Mouse (Mus musculus) forelimb bud, embryonic 11.5 days (tissue): ENCODE results near the gene RPS10-NUDT3.
A peak's percentile ranks its signal among the peaks of the same experiment; 100 is the strongest.

Experiments used
- DNase-seq: peaks from one replicate; pipeline ENCODE4 v3.0.0-alpha.2; 2012; ENCODE audit warnings: low read depth, low spot score

RPS10-NUDT3 gene

GRCm38 (mm10) chr17:27634871-27635574 lies at the start of gene RPS10-NUDT3:
TSS of gene RPS10-NUDT3 (minus strand) at chr17:27635222.
- DNase-seq, result peak; percentile 94

- DNase-seq, result no peak
Observed at GRCm38 (mm10) chr17:27678924-27679813, 44.1 kb upstream of the RPS10-NUDT3 start.

GRCm38 (mm10) chr17:27677756-27678155 lies 42.7 kb upstream of the RPS10-NUDT3 start:
- no peak for DNase-seq

DNA sequence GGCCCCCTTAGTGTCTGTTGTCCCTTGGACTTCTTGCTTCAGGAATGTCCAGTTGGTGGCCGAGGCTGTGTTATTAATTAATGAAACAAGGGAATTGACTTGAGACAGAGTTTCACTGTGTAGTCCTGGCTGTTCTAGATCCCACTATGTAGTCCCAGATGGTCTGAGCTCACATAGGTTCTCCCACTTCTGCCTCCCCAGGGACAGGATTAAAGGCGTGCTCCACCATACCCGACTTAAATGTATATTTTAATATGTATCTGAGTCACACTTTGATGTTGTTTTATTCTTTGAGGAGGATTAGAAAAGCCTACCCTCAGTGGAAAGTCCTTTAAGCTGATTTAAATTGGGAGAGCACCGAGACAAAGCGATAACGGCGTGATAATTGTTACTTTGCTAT lies 41.2 kb upstream of the RPS10-NUDT3 start:
- no peak for DNase-seq

GRCm38 (mm10) chr17:27675453-27675852 lies 40.4 kb upstream of the RPS10-NUDT3 start:
- DNase-seq, result no peak

- no peak for DNase-seq
Observed at GRCm38 (mm10) chr17:27673945-27674344, 38.9 kb upstream of the RPS10-NUDT3 start.

- DNase-seq, result no peak
Observed at GRCm38 (mm10) chr17:27671720-27672119, 36.7 kb upstream of the RPS10-NUDT3 start.

DNA sequence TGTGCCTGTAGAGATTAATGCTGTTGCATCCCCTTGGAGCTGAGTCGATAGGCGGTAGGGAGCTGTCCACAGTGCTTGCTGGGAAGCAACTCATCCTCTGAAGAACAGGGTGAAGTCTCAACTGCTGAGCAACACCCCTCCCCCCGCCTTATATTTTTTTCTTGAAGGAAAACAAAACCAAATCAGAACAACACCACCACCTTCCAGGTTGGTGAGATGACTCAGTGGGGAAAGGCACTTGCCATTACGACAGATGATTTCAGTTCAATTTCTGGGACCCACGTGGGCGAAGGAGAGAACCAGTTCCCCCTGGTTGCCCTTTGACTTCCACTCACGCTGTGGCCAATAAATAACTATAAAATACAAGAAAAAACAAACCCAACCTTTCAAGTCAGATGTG lies 23.7 kb upstream of the RPS10-NUDT3 start:
- no peak for DNase-seq

- DNase-seq, result no peak
Observed at GRCm38 (mm10) chr17:27657123-27657522, 22.1 kb upstream of the RPS10-NUDT3 start.

- no peak for DNase-seq
Observed at GRCm38 (mm10) chr17:27656414-27656813, 21.4 kb upstream of the RPS10-NUDT3 start.

GRCm38 (mm10) chr17:27656011-27656399 lies 21.0 kb upstream of the RPS10-NUDT3 start:
- DNase-seq, result peak; percentile 60

DNA sequence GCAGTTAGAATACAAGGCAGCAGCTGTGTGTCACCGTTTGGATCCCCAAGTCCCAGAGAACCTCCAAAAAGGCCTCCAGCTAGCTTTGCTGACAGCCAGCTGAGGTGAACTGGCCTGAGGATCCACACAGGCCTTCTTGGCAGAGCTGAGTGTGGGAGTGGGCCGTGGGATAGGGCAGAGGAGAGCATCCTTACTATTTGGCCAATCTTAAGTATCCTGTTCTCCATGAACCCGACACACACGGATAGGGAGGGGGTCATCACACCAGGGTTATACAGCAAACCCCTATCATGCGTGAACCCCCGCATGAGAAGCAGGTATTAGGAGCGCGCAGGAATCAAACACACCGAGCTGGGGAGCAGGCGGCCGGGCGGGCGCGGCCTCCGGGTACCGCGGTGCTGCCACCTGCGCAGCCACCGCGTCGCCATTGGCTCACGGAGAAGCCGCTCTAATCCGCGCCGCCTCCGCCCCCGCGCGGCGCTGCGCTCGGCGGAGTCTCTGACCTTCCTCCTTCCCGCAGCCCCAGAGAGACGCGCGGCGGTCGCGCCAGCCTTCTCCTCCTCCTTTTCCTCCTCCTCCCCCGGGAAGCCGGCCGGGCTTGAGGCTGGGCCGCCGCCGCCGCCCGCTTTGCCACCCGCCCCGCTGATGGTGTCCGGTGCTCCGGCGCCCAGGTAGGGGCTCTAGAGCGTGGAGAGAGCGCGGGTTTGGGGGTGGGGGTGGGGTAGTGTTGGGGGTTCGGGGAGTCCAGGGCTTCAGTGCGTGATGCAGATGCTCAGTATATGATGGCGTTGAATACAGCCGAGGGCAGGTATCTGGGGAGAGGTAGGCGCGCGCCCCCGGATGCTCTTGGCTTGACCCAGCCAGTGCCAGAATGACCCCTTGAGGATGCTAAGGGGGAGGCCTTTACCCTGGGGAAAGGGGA lies 20.3 kb upstream of the RPS10-NUDT3 start, which contains the start of gene Pacsin1:
Gene Pacsin1, plus strand, starts transcription at position 421 of the 922 bp plus-strand sequence.
- DNase-seq, result peak; percentile 46

GRCm38 (mm10) chr17:27653253-27653959 lies 18.4 kb upstream of the RPS10-NUDT3 start:
- DNase-seq, result no peak

DNA sequence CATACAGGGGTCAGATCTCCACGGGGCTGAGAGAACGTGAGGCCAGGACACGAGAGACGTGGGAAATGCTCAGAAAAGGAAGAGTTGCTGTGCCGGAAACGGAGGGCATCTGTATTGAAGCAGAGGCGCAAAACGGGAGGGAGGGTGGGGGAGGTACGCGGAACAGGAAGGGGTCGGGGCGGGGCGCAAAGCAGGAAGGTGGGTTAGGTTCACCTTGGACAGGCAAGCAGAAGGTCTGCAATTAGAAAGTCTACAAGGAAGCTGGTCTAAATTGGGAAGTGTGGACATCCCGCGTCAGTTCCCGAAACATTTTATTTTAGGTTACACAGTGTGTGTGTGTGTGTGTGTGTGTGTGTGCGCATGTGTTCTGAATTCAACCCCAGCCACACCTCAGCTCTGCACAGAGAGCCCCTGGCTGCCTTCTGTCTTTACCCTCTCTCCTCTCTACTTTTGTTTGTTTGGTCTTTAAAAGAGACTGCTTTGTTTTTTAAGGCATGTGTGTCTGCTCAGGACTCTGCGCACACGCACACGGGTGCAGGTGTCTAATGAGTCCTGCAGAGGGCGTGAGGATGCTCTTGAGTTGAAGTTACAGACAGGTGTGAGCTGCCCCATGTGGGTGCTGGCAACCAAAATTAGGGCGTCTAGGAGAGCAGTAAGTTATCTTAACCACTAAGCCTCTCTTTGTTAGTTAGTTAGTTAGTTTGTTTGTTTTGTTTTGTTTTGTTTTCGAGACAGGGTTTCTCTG lies 17.2 kb upstream of the RPS10-NUDT3 start:
- no peak for DNase-seq

GRCm38 (mm10) chr17:27650586-27650985 lies 15.6 kb upstream of the RPS10-NUDT3 start:
- DNase-seq, result no peak

DNA sequence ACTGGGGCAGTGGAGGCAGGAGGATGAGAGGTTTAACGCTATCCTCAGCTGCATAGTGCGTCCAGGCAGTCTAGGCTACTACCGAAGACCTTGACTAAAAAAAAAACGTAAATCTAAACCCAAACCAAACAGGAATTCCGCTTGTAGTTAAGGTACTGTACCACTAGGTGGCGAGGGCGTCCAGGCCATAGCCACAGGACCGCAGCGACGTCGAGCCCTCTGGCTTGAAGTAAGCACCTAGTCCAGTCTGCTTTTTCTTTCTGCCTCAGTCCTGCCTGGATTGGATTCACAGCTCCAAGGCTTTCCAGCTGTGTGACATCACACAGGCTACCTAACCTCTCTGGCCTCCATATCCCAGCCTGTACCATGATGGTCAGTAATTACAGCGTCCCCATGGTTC lies 15.1 kb upstream of the RPS10-NUDT3 start:
- peak; percentile 82 for DNase-seq

DNA sequence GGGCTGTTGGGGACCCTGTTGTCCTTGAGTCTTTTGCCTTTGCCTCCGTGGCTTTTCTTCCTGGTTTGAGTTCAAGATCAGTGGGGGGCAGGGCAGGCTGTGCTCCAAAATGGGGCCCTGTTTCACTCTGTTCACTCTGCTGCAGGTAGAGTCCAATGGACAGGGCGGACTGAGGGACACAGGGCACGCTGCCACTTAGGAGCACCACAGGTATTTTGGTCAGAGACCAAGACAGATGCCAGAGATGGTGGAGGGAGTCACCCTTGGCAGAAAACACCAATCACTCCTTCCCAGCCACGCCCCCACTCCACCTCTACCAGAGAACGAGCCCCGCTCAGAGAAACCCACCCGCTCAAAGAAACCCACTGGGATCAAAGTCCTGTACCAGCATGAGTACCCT lies 10.8 kb upstream of the RPS10-NUDT3 start:
- DNase-seq, result no peak

DNA sequence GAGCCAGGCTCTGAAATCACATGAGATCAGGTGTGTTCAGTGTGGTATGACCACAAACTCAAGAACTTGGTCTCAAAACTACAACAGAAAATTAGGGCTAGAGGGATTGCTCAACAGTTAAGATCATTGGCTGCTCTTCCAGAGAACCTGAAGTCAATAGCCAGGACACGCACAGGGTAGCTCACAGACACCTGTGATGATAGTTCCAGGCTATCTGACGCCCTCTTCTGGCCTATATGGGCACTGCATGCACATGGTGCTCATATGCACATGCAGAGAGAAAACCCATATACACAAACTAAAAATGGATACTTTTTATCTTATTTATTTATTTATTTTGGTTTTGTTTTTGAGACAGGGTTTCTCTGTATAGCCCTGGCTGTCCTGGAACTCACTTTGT lies 9.6 kb upstream of the RPS10-NUDT3 start:
- no peak for DNase-seq

DNA sequence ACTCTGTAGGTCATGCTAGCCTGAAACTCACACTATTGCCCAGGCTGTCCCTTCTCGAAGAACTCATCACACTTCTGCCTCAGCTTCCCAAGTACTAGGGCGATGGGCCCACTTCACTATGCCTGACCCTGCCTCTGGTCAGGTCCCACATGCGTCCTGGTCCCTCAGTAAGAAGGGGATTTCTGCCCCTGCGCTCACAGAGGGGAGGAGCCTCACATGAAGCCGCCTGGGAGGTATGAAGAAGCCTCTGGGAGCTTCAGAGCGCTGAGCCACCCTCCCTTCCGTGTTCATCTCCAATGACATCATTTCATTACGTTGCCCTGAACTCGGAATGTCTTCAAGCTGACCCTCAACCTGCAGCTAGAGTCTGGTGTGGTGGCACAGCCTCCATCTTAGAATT lies 8.7 kb upstream of the RPS10-NUDT3 start:
- DNase-seq, result no peak

- no peak for DNase-seq
Observed at GRCm38 (mm10) chr17:27643101-27643500, 8.1 kb upstream of the RPS10-NUDT3 start.
